Mouse (Mus musculus) midbrain, embryonic 12.5 days (tissue): ENCODE measurements around the gene Tert. TPM values are rescaled to one million over a fixed set of nuclear protein-coding genes. Genes with fewer than 3 reads are reported as not detected.

Experiments used
- ATAC-seq: fragments of 200-750 bp; cut with Nextera tagmentation; 2 replicates; pipeline ENCODE4 v1.8.0; 2017; ENCODE audit warnings: low read depth, moderate TSS enrichment, moderate library complexity; ENCODE audit not compliant: low FRiP score
- H3K27ac ChIP-seq: fragments of 300-500 bp; sonication (generic); replicated peaks from 2 replicates; pipeline ENCODE4 v1.5.1; 2016; ENCODE audit warnings: mild to moderate bottlenecking
- H3K27me3 ChIP-seq: fragments of 300-500 bp; sonication (generic); 2 replicates; pipeline ENCODE4 v1.6.1; 2016; ENCODE audit warnings: mild to moderate bottlenecking
- H3K36me3 ChIP-seq: fragments of 300-500 bp; sonication (generic); 2 replicates; pipeline ENCODE4 v1.6.1; 2016
- H3K4me1 ChIP-seq: fragments of 300-500 bp; sonication (generic); 2 replicates; pipeline ENCODE4 v1.6.1; 2016
- H3K4me2 ChIP-seq: fragments of 300-500 bp; sonication (generic); replicated peaks from 2 replicates; pipeline ENCODE4 v1.6.1; 2016; ENCODE audit warnings: mild to moderate bottlenecking, moderate library complexity
- H3K4me3 ChIP-seq: fragments of 300-500 bp; sonication (generic); 2 replicates; pipeline ENCODE4 v1.5.1; 2016; ENCODE audit warnings: mild to moderate bottlenecking
- H3K9ac ChIP-seq: fragments of 300-500 bp; sonication (generic); replicated peaks from 2 replicates; pipeline ENCODE4 v1.6.1; 2016; ENCODE audit warnings: mild to moderate bottlenecking, moderate library complexity
- H3K9me3 ChIP-seq: fragments of 300-500 bp; sonication (generic); 2 replicates; pipeline ENCODE4 v1.6.1; 2016; ENCODE audit warnings: mild to moderate bottlenecking
- WGBS: fragments of 180-500 bp; shearing (Covaris S2); methylation state at CpG from one replicate; pipeline ENCODE4 v1.1.7; 2016; 5-methylcytosine and 5-hydroxymethylcytosine counted together
- polyA plus RNA-seq: library from polyadenylated mRNA; unstranded; fragments of >200 nt; fragmentation: Nextera tagmentation; extraction: Ambion mirVana; gene quantifications from 2 replicates; pipeline ENCODE4 v1.2.1, GENCODE M21; 2016

Gene Tert
- polyA plus RNA-seq, 1 experiment from 2014 or later, result 6.9 TPM

DNA sequence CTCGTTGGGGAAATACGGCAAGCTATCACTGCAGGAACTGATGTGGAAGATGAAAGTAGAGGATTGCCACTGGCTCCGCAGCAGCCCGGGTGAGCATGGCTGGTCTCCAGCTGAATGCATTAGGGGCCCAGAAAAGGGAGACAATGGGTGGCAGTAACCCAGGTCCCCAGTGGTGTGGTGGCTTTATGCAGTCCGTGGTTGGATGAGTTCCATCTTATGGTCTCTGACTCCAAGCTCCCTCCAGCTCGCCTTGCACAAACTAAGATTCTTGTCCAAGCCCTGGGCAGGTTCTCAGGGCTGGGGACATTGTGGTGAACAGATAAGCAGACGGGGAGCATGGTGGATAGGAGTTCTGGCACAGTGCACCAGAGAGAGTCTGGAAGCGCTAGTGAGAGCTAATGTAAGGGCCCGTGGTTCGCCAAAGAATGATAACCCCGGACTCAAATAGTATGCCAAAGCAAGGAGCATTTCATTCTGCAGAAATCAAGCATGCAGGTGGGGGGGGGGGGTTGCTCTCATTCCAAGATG lies 1.9 kb downstream of the Tert start:
- Histone ChIP-seq H3K27ac (no peak overlapping the region), H3K9ac (no peak overlapping the region), H3K9me3 (no peaks in the 10 kb centered on the region), H3K4me2 (no peak overlapping the region), H3K36me3 (peaks cover 3% of the 10 kb centered on the region), H3K4me3 (no peak overlapping the region), H3K27me3 (no peaks in the 10 kb centered on the region), H3K4me1 (peaks cover 11% of the 10 kb centered on the region)
- no peak for ATAC-seq
- WGBS, result 88% methylated on average over 11 of the region's 11 CpGs

- no peak for ATAC-seq
- H3K36me3 ChIP-seq, result peaks cover 23% of the 10 kb centered on the region
- 95% methylated on average over 3 of the region's 3 CpGs for whole genome bisulfite sequencing
- no peak overlapping the region for H3K4me2 ChIP-seq
- H3K4me1 ChIP-seq, result peaks cover 11% of the 10 kb centered on the region
- H3K9me3 ChIP-seq, result no peaks in the 10 kb centered on the region
- H3K9ac ChIP-seq, result no peak overlapping the region
- no peak overlapping the region for H3K4me3 ChIP-seq
- H3K27ac ChIP-seq, result no peak overlapping the region
- no peaks in the 10 kb centered on the region for H3K27me3 ChIP-seq
Measured at GRCm38 (mm10) chr13:73631837-73632236, 5.1 kb downstream of the Tert start.

DNA sequence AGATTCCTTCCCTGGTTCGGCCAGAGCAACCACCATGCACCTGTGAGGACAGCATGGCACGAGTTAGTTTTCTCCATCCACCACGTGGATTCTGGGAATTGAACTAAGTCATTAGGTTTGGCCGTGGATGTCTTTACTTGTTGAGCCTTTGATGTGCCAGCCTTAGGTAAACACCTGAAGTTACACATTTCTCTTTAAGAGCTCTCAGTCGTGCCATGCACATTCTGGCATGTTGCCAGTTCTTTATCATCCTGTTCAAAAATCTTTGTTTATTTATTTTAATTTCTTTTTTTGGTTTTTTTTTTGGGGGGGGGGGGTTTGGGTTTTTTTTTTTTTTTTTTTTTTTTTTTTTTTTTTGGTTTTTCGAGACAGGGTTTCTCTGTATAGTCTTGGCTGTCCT lies 11.1 kb downstream of the Tert start:
- no peaks in the 10 kb centered on the region for H3K27me3 ChIP-seq
- H3K36me3 ChIP-seq, result peaks cover 20% of the 10 kb centered on the region
- H3K4me3 ChIP-seq, result no peak overlapping the region
- H3K27ac ChIP-seq, result no peak overlapping the region
- H3K4me2 ChIP-seq, result no peak overlapping the region
- WGBS, result 89% methylated on average over 5 of the region's 6 CpGs
- no peaks in the 10 kb centered on the region for H3K9me3 ChIP-seq
- H3K9ac ChIP-seq, result no peak overlapping the region
- H3K4me1 ChIP-seq, result no peaks in the 10 kb centered on the region
- ATAC-seq, result no peak

DNA sequence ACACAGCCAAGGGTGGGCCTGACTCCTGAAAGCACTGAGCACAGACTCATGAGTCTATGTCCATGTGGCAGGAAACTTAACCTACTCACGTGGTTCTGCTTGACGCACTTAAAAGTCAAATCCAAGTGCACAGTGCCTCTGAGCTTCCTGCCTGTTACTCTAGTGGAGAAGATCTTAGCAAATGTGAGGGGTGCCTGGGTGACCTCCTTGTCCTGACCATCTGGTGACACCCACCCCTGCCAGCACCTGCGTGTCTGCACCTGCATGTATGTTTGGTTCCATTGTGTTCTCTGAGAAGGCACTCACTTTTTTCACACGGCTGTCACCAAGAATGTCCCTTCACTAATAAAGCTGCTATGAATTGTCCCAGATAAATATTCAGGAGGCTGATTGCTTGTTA lies 14.6 kb downstream of the Tert start:
- Histone ChIP-seq H3K9ac (no peak overlapping the region), H3K4me2 (no peak overlapping the region), H3K27me3 (no peaks in the 10 kb centered on the region), H3K9me3 (no peaks in the 10 kb centered on the region), H3K36me3 (peaks cover 6% of the 10 kb centered on the region; the same call in 1 of the 2 replicates), H3K4me3 (no peak overlapping the region), H3K27ac (no peak overlapping the region), H3K4me1 (no peaks in the 10 kb centered on the region)
- 89% methylated on average over 4 of the region's 4 CpGs for whole genome bisulfite sequencing
- no peak for ATAC-seq

DNA sequence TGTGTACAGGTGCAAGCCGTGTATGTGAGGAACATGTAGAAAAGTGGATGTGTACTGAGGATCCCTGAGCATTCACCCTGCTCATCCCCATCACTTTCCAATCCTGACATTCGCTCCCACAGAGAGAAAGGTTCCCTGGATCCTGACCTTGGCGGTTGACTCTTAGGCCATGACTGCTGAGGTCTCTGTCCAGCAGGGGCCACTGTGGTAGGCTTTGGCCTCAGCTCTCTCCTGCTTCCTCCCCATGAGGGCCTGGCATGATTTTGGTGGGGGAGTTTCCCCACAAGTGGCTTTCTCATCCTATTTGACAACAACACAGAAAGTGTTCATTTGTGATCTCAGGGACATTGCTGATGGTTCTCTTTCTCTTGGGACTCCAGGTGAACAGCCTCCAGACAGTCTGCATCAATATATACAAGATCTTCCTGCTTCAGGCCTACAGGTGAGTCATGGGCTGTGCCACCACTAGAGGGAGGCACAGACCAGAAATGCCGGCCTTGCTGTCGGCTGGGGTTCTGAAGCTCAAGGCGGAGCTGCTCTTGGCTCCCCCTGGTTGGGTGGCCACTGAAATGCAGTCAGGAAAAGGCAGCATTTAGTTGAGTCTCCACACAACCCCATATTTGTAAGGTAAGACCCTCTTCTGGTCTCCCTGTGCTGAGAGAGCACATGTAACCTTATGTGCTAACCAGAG lies 19.8 kb downstream of the Tert start:
- H3K27ac ChIP-seq, result no peak overlapping the region
- H3K4me2 ChIP-seq, result no peak overlapping the region
- peaks cover 19% of the 10 kb centered on the region; the same call in 1 of the 2 replicates for H3K36me3 ChIP-seq
- H3K27me3 ChIP-seq, result no peaks in the 10 kb centered on the region
- H3K4me1 ChIP-seq, result no peaks in the 10 kb centered on the region
- no peak overlapping the region for H3K9ac ChIP-seq
- H3K9me3 ChIP-seq, result no peaks in the 10 kb centered on the region
- no peak overlapping the region for H3K4me3 ChIP-seq
- no peak for ATAC-seq
- 40% methylated on average over 6 of the region's 6 CpGs for WGBS

- 87% methylated on average over 3 of the region's 3 CpGs for WGBS
- no peak overlapping the region for H3K4me3 ChIP-seq
- no peak overlapping the region for H3K27ac ChIP-seq
- H3K27me3 ChIP-seq, result 0 out of 2 replicates have a peak, but pooled peaks cover under 1% of the 10 kb centered on the region
- H3K9me3 ChIP-seq, result no peaks in the 10 kb centered on the region
- no peak overlapping the region for H3K9ac ChIP-seq
- no peaks in the 10 kb centered on the region for H3K4me1 ChIP-seq
- peaks cover 10% of the 10 kb centered on the region; the same call in 1 of the 2 replicates for H3K36me3 ChIP-seq
- no peak for ATAC-seq
- no peak overlapping the region for H3K4me2 ChIP-seq
Measured at GRCm38 (mm10) chr13:73653266-73653665, 26.6 kb downstream of the Tert start.

GRCm38 (mm10) chr13:73654976-73655375 lies 28.3 kb downstream of the Tert start:
- no peaks in the 10 kb centered on the region for H3K9me3 ChIP-seq
- H3K27me3 ChIP-seq, result 0 out of 2 replicates have a peak, but pooled peaks cover 3% of the 10 kb centered on the region
- no peaks in the 10 kb centered on the region for H3K4me1 ChIP-seq
- WGBS, result 84% methylated on average over 3 of the region's 3 CpGs
- no peak for ATAC-seq
- no peak overlapping the region for H3K9ac ChIP-seq
- H3K4me2 ChIP-seq, result no peak overlapping the region
- H3K4me3 ChIP-seq, result no peak overlapping the region
- no peaks in the 10 kb centered on the region for H3K36me3 ChIP-seq
- no peak overlapping the region for H3K27ac ChIP-seq

DNA sequence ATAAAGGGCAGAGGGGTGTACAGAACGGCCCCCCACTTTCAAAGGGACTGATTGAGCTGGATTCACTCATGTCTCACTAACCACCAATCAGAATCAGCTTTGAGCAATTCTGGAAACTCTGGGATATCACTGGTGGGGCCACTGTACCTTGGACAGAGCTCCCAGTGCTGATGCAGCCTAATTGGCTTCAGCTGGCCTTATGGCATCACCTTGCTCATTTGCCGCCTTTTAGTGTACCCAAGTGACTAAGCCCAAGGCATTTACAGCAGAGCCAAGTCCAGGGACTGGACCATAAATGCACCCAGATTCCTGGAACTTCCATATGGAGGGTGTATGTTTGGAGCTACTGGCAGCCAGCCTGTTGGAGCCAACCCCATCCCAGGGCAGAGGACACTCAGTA lies 32.2 kb downstream of the Tert start:
- 63% methylated on average over 2 of the region's 2 CpGs for WGBS
- no peak overlapping the region for H3K4me2 ChIP-seq
- no peak overlapping the region for H3K4me3 ChIP-seq
- H3K27ac ChIP-seq, result no peak overlapping the region
- no peaks in the 10 kb centered on the region for H3K36me3 ChIP-seq
- no peak for ATAC-seq
- H3K4me1 ChIP-seq, result no peaks in the 10 kb centered on the region
- H3K9ac ChIP-seq, result no peak overlapping the region
- H3K27me3 ChIP-seq, result 0 out of 2 replicates have a peak, but pooled peaks cover 3% of the 10 kb centered on the region
- H3K9me3 ChIP-seq, result no peaks in the 10 kb centered on the region

GRCm38 (mm10) chr13:73660163-73660695 lies 33.5 kb downstream of the Tert start:
- no peaks in the 10 kb centered on the region for H3K9me3 ChIP-seq
- no peaks in the 10 kb centered on the region for H3K36me3 ChIP-seq
- H3K27me3 ChIP-seq, result 0 out of 2 replicates have a peak, but pooled peaks cover 3% of the 10 kb centered on the region
- 74% methylated on average over 2 of the region's 2 CpGs for WGBS
- no peak overlapping the region for H3K4me2 ChIP-seq
- no peaks in the 10 kb centered on the region for H3K4me1 ChIP-seq
- H3K9ac ChIP-seq, result no peak overlapping the region
- H3K4me3 ChIP-seq, result no peak overlapping the region
- no peak overlapping the region for H3K27ac ChIP-seq
- no peak for ATAC-seq

DNA sequence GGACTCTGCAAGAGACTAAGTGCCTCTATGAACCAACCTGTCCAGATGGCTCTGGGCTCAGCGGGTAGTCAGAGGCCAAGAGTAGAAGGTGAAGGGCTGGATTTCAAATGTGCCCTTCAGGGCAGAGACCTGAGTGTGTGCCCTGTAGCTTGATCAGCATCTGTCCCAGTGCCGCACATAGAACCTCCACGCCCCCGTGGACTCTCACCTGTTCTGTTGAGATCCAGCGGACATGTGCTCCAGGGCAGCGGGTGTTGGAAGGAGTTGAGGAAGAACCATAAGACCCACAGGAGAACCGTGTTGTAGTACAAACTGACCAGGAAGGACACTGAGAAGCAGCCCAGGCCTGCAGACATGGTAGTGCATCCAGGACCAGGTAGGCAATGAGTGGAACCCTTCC lies 48.5 kb downstream of the Tert start:
- Histone ChIP-seq H3K36me3 (no peaks in the 10 kb centered on the region), H3K9me3 (no peaks in the 10 kb centered on the region), H3K9ac (no peak overlapping the region), H3K27ac (no peak overlapping the region), H3K4me1 (no peaks in the 10 kb centered on the region), H3K4me2 (no peak overlapping the region), H3K4me3 (no peak overlapping the region), H3K27me3 (no peaks in the 10 kb centered on the region)
- WGBS, result 93% methylated on average over 7 of the region's 7 CpGs
- ATAC-seq, result no peak

GRCm38 (mm10) chr13:73677853-73678252 lies 51.1 kb downstream of the Tert start, which contains the start of gene Slc6a18:
Gene Slc6a18, minus strand, starts transcription at chr13:73678023.
- H3K36me3 ChIP-seq, result no peaks in the 10 kb centered on the region
- H3K4me2 ChIP-seq, result no peak within 1 kb of the TSS
- no peaks in the 10 kb centered on the region for H3K4me1 ChIP-seq
- H3K9ac ChIP-seq, result no peak within 1 kb of the TSS
- no peak within 1 kb of the TSS for H3K4me3 ChIP-seq
- no peaks in the 10 kb centered on the region for H3K9me3 ChIP-seq
- WGBS, result 85% methylated on average over 3 of the region's 3 CpGs
- no peak within 1 kb of the TSS for H3K27ac ChIP-seq
- no peak for ATAC-seq
- H3K27me3 ChIP-seq, result no peaks in the 10 kb centered on the region

- Histone ChIP-seq H3K4me2 (no peak overlapping the region), H3K9me3 (no peaks in the 10 kb centered on the region), H3K4me3 (no peak overlapping the region), H3K27me3 (no peaks in the 10 kb centered on the region), H3K4me1 (no peaks in the 10 kb centered on the region), H3K36me3 (no peaks in the 10 kb centered on the region), H3K27ac (no peak overlapping the region), H3K9ac (no peak overlapping the region)
- ATAC-seq, result no peak
- WGBS, result 51% methylated on average over 2 of the region's 2 CpGs
Measured at GRCm38 (mm10) chr13:73679311-73679710, 52.6 kb downstream of the Tert start.
